Mouse (Mus musculus) c-Kit-positive CD71-negative TER-119-negative erythroid progenitor cells, embryonic 14.5 days (primary cell): Measurements from ENCODE around the gene Krba1.

Experiments
- DNase-seq: peaks from one replicate; pipeline ENCODE4 v3.0.0-alpha.2; 2013; ENCODE audit warnings: low read depth

Krba1 gene

DNA sequence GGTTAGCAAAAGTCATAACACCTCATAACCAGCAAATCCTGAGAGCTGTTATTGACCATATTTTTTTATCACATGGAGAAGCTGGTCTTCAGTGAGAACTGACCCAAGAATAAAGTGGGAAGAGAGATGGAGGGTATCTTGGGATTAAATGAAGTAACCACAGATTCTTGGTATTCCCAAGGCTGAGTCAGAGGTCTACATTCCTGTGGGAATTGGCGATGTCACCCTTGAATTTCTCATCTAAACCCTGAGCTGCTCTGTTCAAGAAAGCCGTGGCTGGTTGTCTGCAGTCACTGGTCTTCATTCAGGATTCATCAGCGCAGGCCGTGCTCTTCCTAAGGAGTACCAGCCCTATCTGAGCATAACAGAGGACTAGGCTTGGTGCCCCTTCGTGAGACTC, 31.6 kb downstream of the Krba1 start:
- no peak for DNase-seq

DNA sequence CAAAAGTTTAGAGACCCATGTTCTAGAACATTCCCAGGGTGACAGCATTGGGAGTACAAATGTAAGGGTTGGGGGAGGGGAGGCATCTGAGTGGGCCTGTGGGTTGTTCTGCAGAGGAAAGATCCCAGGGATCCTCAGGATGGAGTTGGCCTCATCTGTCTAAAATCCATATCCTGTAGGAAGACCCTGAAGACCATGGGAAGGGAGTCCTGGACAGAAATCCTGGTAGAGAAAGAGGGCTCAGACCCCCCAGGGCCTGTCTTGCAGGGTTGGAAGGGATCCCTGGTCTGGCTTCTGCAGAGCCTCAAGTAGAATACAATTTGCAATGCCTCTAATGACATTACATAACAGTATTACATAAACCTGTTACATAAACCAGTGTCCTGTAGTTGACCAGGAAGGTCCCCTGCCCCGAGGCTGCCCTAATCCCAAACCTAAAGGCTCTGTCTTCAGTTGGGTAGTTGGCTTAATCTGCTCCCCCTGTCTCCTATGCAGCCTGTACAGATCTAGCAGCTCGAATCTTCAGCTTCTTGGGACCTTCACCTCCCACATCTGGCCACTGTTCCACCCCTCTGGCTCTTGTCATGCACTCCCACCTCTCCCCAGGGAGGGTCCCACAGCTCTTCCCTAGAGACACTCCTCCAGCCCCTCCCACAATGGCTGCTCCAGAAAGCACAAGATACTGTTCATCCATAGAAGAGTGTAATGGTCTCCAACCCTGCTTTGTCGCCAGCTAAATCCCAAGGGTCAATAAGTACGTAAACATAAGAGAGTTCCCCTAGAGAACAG, 33.6 kb downstream of the Krba1 start:
- DNase-seq = no peak

DNA sequence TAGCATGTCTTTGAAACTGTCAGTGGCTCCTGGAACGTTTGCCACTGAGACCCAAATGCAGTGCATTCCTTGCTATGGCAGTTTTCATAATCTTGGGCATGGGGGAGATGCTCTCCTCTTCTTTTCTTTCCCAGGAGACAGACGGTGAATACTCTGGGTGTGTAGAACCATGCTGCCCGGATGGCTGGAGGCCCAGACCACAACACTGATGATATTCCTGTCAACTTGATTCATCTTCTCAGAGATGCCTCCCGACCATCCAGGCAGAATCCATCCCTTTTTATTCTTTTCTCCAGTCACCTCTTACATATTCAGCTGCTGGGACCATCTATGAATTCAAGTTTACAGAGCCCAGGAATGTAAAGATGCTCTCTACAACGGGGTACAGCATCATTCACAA, 35.4 kb downstream of the Krba1 start:
- DNase-seq = no peak

DNA sequence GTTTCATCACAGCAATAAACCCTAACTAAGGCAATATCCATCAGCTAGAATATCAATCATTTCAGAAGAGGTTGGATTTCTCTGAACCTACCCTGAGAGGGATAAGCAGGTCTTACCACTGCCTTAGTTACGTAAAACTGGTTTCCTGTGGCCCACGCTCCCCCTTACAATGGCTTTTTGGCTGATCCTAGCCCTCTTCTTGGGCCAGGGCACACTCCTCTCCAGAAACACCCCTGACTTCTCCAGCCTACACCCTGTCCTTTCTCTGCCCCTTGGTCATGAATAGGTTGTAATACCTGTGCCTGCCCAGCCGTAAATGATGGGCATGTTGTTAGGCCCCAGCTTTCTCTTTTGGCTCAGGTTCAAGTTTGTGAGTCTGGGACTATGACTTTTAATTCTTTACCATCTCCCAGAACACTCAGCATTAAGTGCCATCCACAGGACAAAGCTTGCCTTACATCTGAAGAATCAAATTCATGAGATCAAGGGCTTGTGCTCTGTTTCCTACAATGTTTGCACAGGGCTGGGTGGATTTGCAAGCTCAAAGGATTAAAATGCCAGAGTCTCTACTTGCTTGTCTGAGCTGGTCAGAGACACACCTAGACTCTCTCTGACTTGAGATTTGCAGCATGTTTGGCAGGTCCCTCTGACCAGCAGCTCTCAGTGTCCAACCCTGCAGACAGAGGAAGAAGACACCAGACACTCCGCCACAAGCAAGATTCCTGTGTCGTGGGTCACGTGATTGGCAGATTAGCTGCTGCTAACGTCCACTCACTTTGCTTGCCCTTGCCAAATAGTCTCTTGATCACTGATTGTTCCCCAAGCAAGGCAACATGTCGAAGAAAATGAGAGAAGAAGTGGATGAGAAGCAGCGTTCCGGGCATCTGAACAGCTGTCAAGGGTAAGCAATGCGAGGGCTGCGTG, 37.8 kb downstream of the Krba1 start:
- no peak for DNase-seq

DNA sequence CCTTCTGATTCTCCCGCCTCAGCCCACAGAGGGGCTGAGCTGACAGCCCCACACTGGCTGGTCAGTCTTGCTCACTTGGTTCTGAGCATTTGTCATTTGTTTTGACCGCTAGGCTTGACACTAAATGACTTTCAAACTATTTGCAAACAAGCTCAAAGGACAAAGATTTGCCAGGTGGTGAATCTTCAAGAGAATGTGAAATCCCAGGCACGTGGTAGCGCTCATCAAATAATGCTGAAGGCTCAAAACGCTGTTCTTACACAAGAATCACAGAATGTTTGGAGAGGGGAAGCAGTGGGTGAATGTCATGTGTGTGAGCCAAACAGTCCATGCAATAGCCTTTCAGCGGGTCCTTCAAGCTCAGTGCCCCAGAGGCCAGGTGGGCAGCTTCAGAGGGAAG, 39.3 kb downstream of the Krba1 start:
- DNase-seq = no peak

DNA sequence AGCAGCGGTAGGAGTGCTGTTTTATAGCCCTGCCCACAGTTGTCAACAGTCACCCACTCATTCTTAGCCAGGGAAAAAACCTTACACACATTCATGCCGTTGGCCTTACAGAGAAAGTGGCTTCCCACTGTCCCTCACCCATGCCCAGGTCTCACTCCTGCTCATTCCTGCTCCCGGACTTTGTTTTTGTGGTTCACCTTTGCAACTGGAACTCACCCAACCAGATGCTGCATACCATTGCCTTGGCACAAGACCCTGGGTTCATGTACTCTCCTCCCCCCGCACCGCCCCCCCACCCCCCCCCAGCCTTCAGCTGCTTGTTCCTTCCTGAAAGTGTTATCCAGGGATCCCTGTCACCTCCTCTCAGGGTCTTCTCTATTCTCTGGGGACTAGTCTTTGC, 39.7 kb downstream of the Krba1 start:
- no peak for DNase-seq

DNA sequence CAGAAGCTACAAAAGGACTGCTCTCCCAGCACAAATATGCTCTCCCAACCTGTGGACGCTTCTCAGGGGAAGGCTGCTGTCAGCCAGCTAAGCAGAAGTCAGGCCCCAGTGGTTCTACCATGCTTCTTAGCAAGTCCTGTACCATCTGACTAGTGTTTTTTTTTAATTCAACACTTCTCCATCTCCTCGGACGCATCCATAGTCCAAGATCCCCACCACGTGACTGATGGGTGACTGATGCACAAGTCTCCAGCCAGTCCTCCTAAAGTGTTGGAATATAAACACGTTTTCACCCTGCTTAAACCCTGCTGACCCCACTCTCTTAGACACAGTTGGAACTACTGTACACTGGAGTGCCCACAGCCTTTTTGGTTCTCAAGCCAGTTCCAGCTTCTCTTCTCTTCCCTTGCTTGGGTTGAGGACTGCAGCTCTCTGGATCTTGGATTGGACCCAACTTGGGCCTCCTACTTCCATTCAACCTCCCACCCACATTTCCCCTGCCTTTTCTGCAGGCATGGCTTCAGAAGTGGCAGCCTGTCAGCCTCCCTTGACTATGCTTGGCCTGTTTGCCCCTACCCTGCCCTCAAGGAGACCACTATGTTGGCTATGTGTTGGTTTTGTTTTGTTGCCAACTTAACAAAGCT, 40.4 kb downstream of the Krba1 start:
- DNase-seq = no peak

DNA sequence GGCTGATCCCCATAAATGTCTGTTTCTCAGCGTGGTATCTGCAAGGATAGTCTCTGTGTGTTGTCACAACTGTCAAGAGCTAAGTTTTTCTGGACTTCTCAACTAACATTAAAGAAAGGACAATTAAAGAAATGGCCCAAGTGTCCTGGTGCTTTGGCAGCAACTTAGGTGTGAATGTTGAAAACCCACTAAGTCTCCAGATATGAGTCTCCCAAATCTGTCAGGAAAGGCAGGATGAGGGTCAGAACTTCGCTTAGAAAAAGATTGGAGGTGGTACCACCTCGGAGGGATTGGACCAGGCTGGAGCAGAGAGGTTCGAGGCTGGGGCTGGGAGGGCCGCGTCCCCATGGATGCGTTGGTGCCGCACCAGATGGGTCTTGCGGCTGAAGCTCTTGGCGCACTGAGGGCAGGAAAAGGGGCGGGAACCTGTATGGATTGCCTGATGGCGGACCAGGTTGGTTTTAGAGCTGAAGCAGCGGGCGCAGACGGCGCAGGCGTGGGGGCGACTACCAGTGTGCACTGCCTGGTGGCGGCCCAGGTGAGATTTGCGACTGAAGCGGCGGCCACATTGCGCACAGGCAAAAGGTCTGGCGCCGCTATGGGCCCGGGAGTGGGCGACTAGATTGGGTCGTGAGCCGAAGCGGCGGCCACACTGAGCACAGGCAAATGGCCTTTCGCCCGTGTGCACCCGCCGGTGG, 42.4 kb downstream of the Krba1 start:
- DNase-seq = no peak

DNA sequence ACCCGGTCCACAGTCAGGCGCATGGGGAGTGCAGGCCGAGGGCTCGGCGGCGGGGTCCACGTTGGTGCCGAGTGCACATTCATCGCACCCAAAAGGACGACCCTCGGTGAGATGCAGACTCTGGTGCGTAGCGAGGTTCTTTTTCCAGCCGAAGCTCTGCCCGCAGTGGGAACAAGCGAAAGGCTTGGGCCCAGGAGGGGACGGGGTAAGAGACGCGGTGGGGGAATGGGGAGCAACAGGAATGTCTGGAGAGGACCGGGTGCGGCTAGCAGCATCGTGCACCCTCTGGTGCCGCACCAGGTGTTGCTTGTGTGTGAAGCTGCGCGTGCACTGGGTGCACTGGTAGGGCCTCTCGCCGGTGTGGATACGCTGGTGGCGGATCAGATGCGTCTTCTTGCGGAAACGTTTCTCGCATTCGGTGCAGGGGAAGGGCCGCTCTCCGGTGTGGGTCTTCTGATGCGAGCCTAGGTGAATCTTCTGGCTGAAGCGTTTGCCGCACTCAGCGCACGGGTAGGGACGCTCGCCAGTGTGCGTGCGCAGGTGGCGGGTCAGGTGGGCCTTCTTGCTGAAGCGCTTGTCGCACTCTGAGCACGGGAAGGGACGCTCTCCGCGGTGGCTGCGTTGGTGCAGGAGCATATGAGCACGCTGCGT, 43.2 kb downstream of the Krba1 start:
- no peak for DNase-seq

DNA sequence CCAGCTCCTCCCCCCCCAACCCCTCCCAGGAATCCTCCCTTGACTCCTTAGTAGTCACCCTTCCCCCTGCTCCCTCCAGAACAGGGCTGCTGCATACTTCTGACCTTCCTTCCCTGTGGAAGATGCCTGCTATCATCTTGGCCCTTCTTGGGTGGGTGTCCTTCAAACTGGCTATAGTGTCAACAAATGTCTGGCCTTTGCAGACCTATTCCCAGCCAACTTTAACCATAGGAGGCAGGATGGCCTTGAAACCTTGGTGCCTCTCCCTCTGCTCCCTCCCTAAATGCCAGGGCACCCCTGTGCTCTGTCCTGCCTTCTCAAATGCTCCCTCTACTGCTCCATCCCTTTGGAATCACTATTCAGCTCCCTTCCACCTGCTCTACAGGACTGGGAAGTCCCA, 44.3 kb downstream of the Krba1 start:
- DNase-seq = no peak

DNA sequence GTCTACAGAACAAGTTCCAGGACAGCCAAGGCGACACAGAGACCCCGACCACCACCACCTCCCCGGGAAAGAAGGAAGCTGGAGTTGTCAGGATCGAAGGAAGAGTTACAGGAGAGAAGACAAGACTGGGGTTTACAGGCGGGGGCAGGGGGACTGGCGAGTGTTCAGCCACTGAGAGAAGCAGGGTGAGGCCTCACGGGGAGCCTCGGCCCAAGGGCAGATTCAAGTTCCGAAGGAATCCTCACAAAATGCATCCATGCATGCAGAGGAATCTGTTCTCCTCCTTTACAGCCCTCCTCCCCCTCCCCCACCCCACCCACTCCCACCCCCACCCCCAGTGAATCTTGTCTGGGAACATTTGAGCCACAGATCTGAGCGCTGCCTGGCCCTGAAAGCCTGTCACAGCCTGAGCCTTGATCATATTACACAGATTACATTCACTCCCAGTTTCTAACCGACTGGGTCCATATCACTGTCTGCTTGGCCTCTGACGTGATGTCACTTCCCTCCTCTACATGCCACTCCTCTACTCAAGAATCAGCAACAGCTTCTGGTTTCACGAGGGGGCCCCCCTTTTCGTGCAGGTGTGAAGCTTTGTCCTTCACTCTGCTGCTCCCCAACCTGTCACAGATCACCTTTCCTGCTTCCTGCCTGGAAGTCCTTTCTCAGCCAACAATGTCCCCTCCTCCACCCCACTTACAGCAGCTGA, 45.1 kb downstream of the Krba1 start:
- DNase-seq = no peak

DNA sequence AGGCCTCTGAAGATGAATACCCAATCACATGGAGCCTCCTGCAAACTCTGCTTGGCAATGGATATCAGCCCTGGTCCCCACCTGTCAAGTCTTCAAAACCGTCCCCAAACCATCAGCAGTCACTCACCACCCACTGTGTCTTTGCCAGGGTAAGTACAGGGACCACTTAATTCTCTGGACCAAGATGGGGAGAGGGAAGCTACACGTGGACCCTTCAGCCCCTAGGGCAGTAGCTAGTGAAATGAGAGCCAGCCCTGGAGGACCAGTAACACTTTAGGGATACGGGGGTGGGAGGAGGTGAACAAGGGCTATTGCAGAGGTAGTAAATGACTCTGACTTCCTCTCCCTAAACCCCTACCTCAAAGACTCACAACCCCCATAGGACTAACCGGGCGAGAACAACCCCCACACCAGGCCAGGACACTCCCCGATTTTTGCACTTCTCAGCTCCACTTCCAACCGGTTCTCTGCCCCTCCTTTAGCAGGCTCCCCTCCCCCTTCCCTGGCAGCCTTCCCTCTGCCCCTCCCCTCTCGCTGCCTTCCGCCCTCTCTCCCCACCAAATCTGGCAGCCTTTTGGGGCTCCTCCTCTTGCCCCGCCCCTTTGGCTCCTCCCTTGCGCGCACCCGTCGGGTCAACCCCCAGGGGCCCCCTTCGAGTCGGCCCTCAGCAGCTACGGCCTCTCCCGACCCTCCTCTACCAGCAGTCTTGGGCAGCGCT, 48.4 kb downstream of the Krba1 start:
- DNase-seq = peak; percentile 81

DNA sequence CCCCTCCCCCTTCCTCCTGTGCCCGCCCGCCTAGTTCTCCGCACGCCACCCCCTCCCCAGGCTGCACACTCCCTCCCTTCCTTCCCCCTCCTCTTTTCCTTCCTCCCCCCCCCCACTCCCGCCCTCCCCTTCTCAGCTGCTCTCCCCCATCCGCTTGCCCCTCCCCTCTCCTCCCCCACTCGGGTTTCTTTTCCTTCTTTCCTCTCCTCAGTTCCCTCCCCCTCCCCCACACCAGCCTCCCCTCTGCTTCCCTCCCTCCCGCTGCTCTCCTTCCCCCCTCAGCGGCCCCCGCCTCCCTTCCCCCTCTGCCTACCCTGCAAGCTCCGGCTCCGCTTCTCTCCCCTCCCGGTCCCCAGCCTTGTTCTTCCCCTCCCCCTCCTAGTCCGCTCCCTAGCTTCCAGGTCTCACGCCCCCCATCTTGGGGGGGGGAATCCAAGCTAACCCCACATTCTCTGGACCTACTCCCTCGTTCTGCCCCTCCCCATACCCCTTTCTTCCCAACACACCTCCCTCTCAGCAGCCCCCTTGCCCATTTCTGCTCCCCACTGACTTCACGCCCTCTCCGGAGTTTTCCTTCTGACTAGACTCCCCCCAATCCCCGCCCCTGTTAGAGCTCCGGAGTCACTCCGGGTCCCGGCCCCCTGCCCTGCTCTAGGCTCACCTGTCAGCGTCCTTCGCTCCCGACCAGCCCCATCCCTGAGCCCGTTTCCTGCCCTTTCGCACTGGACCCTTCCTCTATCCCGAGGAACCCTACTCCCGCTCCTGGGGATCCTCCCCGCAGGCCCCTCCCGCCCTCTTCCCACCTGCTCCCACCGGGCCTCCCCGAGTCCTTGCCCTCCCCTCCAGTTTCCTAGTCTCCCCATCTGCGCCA, 49.2 kb downstream of the Krba1 start:
- peak; percentile 48 for DNase-seq

DNA sequence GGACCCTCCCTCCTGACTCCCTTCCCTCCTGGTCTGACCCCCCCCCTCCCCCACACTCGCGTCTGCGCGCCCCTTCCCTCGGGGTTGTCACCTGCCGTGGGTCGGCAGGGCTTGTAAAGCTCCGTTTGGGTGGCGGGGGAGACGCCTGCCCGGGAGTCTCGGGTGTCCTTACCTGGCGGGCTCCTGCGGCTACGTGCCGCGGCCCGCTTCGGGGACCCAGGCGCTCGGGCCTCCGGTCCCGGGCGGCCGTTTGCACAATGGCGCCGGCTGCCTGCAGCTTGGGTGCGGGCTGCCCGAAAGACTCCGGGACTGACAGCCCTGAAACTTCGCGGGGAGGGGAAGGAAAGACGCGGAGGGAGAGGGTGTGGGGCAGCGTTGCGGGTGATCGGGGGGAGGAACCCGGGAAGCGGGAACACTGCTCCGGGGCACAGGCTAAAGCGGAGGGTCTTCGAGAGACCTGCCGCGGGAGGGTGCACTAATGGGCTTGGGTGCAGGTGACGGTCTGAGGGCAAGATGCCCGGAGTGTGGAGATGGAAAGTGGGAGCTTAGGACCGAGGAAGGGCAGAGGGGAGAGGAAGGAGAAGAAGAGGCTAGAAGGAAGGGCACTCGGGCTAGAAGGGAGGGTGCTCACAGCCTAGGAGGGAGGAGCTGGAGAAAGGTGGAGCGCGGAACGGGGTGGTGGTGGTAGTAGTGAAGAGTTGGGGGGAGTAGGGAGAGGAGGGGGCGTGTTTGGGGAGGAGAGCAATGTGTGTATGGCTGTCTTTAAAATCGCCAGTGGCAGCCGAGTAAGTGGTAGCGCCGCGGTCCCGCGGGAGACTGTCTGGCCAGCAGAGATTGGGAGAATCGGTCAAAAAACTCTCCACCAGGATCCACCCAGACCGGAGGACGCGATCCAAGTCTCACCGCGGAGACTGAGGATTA, 50.1 kb downstream of the Krba1 start, which contains the start of gene Zfp467:
Zfp467 (minus strand) TSS at position 645 of the 921 bp plus-strand sequence.
- DNase-seq = no peak

DNA sequence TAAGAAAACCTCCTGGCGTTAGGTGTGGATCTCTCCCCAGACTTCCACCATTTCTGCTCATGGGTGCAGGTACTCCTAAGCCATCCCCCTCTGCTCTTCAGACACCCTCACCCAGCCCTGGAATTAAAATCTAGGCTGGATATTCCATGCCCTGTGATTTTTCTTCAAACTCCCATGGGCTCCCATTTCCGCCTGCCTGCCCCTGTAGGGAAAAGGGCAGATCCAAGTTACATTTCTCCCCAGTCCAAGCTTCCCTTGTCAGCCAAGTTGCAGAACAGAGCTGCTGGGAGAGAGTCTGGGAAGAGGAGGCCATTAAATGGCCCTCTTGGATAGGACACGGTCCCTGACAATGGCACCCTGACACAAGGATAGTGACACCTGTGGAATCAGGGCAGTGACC, 50.9 kb downstream of the Krba1 start:
- no peak for DNase-seq

DNA sequence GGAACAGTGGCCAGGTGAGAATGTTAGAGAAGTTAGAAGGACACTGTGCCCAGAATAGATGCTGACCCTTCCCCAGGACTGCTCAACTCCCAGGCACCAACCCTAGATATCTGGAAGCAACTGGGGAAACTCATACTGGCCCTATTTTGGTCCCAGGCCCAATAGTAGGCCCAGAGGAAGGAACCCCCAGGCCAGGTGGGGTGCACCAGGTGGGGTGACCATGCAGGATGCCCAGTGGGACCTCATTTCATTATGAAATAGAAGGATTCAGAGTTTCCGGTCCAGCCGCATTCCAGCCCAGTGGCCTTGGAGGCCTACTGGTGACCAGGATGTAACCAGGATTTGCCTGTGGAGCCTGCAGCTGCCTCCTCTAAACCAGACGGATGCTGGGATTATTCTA, 51.5 kb downstream of the Krba1 start:
- DNase-seq = no peak

DNA sequence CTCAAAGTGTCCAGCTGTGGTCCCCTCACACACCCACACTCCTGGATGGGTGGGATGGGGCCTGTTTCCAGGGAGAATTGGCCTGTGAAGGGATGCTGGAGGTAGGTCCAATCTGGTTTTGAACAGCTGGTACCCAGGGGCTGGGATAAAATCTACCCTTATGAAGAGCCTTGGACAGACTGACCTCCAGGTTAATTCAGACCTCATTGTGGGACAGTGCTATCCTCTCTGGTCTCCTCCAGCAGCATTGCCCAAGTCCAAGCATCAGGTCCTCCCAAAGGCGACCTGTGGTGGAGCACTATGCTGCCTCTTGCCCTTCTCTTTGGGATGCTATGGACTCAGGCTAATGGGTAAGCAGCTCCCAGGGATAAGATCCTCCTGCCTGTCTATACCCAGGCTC, 52.5 kb downstream of the Krba1 start, which contains the start of gene Sspo:
Sspo (plus strand) TSS at position 301 of the 400 bp plus-strand sequence.
- DNase-seq = no peak

DNA sequence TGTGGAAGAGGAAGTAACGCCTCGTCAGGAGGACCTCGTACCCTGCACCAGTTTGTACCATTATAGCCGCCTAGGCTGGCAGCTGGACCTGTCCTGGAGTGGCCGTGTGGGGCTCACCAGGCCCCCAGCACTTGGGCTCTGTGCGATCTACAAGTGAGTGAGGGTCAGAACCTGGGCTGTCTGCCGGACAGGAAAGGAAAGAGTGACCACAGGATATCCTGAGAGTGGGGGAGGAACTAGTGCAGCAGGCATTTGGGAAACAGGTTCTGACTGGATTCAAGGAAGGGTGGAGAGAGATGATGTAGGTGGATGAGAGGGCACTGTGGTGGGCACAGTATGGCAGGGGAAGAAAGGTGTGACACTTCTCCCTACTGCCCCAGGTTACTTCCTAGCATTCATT, 53.1 kb downstream of the Krba1 start:
- DNase-seq = no peak
